Mouse (Mus musculus) kidney, adult 9 months (tissue): Measurements from ENCODE around the gene Gbf1.
A peak's percentile ranks its signal among the peaks of the same experiment; 100 is the strongest.
"Not testable (repeated sequence)": the region's sequence is repeated elsewhere in the genome, so short reads cannot be mapped to it uniquely, and the experiment has no call there.

Experiments
- DNase-seq: peaks from one replicate; pipeline ENCODE4 v3.0.0; 2022

Gene Gbf1

DNA sequence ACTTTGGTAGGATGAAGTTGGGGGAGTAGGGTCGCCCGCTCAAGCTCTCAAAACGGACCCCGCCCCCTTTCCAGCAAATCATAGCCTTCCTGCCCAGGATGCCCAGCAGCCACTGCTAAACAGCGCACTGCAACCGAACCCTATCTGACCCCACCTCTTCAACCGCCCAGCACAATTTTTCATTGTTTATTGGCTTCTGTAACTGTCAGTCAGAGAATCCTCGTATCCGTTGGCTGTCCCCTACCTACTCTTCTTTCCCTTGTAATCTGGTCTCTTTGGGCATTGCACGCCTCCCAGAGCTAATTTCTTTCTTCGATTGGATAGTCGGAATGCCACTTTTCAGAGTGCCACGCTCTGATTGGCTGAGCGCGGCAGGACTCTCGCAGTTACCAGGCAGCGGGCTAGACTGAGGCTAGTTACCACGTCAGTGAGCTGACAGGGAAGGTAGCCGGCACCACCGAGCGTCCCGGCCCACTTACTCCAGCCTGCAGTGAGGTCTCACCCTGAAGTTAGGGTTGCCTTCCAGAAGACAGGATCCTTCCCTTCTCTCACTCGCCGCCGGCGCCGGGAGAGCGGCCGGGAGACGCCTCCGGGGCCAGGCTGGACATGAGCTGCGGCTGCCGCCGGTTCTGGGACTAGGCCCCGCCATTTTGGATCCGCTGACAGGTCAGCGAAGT lies at the start of gene Gbf1:
TSS of gene Gbf1 (plus strand) at position 383 of the 677 bp plus-strand sequence.
- peak; percentile 99 for DNase-seq

DNA sequence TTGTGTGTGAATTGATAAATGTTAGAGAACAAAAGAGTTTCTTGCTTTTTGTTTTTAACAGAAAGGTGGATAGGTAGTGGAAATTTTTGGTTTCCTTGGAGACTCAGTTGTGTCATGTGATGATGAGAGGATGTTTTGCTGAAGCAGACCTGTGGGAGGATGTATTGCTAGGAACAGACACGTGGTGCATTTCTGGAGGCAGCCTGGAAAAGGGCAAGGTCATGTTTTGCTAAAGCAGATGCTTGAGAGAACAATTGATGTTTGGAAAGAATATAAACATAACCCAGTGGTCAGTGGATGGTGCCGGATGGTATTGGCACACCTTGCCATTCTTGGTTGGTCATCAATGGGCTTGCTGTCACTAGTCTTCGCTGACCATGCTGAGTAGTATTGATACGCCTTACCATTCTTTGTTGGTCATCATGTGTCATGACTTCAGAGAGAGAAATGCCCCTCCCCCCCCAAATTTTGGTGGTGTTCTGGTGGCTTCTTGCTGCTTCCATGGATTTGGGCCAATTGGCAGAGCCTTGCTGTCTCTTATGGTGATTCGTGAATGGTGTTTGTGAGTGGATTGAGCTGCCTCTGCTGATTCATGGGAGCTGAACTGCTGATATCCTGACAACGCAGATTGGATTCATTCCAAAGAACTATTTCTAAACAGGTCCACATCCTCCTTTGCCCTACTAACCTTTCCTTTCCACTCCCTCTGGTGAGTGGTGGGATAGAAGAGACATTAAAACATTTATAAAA lies 48.7 kb upstream of the Gbf1 start:
- no peak for DNase-seq

DNA sequence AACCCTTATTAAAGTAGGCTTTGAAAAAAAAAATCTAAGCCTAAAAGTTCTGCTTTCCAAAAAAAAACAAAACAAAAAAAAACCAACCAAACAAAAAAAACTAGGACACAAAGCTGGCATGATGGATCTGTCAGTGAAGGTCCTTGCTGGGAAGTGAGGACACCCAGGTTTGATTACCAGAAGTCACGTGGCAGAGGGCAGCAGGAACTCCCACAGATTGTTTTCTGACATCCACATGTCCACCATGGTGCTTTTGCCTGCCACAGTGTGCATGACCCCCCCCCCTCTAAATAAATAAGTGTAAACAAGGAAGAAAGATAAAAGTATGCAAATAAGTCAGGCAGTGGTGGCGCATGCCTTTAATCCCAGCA lies 48.1 kb upstream of the Gbf1 start:
- DNase-seq, result no peak

DNA sequence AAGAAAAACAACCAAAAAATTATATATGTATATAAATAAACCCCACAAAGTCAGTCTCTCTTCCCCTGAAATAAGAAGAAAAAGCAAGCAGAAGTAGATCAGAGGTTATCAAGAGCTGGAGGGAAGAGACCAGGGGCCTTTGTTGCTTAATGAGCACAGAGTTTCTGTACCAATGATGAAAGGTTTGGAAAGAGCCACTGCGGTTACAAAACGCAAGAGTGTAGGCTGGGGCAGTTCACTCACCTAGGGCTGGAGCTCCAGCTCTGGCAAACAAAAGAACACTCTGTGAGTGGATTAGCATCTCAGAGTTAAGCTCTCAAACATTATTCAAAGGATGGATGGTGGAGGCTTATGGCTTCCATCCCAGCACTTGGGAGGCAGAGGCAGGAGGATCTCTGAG lies 42.1 kb upstream of the Gbf1 start:
- DNase-seq, result no peak

DNA sequence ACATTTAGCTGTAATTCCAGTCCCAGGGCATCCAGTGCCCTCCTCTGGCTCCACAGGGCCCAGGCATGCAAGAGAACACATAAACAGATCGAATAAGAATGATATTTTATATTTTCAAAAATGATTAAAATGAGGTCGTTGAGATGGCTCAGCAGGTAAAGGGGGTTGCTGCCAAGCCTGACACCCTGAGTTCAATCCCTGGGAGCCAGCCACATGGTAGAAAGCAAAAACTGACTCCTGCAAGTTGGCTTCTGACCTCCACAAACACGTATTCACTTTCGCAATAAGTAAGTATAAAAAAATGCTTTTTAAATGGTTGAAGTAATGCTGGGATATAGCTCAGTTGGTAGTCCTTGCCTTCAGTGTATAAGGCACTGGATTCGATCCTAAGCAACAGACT lies 41.5 kb upstream of the Gbf1 start:
- no peak for DNase-seq

DNA sequence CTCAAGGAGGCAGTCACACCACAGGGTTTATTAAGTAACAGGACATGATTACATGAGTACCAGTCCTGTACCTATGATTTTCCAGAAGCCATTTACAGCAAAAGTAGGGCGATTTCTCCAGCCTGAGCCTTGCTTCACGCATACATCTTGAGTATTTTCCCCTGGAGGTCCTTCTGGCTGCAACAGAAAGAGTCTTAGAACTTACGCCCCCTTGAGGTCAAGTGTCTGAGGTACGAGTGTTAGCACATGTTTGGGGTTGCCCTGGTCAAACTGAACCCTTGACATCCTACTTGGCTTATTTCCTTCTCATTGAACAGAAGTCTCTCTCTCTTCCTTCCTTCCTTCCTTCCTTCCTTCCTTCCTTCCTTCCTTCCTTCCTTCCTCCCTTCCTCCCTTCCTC lies 37.7 kb upstream of the Gbf1 start:
- no peak for DNase-seq

DNA sequence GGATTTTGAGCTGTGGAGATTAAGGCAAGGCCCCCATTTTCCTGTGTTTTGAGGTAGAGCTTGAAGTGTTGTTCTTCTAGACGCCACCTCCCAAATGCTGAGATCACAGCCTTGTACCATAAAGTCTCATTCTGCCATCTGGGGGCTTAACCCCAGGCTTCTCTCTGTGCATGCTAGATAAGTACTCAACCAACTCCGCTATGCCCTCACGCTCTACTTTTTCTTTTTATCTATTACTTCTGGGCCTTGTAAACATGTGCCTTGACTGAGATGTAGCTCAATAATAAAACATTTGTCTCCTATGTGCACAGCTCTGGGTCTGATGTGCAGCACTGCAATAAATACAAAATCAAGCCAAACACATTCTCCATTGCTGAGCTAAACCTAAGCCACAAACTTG lies 32.9 kb upstream of the Gbf1 start:
- DNase-seq, result no peak

DNA sequence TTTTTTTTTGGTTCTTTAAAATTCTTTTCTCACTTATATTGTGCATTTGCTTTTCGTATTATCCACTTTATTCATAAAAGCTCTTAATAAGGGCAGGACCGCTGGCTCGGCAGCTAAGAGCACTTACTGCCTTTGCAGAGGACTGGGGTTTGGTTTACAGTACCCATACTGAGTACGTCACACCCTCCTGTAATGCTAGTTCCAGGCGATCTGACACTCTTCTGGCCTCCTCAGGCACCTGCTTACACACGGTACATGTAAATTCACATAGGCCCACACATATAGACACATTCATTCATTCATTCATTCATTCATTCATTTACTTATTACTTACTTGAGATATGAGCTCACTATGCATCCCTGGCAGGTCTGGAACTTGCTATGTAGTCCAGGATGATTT lies 31.4 kb upstream of the Gbf1 start:
- DNase-seq, result no peak

DNA sequence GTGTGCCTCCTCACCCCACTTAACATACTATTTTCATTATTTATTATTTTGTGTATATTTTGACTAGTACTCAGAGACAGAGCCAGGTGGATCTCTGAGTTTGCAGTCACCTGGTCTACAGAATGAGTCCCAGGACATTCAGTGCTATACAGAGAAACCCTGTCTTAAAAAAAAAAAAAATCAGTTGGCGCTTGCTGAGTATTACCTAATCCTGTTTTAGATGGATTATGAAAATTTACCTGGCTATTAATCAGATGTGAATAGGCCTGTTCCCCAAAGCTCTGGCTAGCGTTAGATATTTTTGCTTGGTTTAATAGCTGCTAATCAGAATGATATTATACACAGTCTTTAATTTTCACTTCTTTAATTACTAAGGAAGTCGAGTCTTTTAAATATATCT lies 28.4 kb upstream of the Gbf1 start:
- no peak for DNase-seq

DNA sequence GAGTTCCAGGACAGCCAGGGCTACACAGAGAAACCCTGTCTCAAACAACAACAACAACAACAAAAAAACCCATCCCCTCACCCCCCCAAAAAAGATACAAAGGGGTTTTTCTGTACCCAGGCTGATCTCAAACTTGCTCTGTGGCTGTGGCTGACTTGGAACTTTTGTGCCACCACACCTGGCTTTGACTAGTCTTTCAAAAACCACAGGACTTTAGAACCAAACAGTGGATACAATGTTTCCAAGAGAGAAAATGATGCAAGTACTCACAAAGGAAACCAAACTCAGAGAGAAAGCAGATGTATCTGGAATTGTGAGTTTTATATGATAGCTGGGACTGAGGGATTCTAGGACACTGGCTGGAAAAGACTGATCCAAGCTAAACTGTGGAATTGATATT lies 27.7 kb upstream of the Gbf1 start:
- DNase-seq, result no peak

DNA sequence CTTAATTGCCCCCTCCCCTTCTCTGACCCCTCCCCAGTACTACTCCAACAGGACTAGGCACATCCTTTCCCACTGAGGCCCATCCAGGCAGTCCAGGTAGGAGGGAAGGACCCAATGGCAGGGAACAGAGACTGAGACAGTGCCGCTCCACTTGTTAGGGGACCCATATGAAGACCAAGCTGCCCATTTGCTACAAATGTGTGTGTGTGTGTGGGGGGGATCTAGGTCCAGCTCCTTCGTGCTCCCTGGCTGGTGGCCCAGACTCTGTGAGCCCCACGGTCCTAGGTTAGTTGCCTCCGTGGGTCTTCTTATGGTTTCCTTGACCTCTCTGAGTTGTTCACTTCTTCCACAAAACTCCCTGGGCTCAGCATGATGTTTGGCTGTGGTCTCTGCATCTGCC lies 26.0 kb upstream of the Gbf1 start:
- no peak for DNase-seq

DNA sequence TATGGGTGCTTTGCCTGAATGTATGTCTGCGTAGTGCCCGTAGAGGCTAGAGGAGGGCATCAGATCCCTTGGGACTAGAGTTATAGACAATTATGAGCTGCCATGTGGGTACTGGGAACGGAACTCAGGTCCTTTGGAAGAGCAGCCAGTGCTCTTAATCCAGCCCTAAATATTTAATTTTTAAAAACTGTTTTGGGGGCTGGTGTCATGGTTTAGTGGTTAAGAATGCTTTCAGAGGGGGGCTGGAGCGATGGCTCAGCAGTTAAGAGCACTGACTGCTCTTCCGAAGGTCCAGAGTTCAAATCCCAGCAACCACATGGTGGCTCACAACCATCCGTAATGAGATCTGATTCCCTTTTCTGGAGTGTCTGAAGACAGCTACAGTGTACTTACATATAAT lies 22.6 kb upstream of the Gbf1 start:
- DNase-seq, result not testable (repeated sequence)

DNA sequence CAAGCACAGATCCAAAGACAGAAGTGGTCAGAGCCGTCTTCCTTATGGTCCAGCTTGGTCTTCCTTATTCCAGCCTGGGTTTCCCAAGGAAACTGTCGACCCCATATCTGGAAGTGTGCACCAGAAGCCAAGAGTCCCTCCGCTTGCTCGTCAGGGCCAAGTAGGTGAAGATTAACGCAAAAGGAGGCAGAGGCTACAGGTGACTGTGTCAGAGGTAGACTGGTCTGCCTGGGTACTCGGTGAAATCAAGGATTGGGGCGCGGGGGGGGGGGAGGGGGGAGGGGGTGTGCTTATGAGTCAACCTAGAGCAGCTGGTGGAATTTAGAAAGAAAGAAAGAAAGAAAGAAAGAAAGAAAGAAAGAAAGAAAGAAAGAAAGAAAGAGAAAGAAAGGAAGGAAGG lies 21.0 kb upstream of the Gbf1 start:
- DNase-seq, result no peak

DNA sequence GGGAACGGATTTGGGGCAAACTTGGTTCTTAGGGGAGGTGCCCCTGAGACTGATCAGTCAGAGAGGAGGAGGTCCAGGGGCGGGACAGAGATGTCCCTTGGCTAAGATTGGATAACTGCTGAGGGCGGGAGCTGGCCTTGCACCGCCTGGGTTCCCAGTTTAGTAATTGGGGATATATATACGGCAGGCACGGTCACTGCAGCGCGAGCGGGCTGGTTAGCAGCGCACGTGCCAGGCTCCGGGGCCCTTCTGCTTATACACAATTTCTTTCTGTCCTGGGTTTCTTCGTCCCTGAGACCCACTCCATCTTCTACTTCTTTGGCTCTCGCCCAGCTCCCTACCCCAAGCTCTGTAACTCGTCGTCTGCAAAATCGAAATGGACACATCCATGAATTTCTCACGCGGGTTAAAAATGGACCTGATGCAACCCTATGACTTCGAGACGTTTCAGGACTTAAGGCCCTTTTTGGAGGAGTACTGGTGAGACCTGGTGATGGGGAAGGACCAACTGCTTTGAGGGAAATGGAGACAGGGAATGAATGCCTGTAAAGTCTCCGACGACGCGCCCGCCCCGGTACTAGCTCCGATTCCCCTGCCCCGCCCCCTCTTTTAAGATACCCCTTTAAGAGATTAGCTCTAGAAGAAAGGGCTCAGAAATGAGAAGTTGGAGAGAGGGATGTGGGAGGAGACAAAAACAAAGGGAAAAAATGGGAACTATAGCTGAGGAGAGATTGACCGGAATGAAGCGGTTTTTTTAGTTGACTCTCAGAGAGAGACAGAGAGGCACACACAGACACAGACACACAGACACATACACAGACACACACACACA lies 20.4 kb upstream of the Gbf1 start, which contains the start of gene Elovl3:
TSS of gene Elovl3 (plus strand) at position 204 of the 832 bp plus-strand sequence.
- DNase-seq, result no peak

DNA sequence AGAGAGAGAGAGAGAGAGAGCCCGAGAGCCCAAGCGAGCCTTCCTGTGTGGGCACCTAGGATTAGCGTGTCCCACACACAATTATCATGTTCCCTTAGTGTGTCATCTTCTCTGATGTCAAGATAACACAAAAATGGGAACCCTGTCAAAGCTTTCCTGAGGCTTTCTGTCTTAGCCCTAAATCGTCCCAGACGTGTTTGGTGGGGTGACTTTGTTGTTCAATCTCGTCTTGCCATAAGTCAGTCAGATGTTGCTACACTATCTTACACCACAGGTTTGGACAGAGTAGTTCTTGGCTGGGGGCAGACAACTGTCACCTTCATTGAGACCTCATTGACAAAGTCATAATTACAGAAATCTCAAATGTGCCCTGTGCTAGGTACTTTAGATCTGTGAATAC lies 19.7 kb upstream of the Gbf1 start:
- no peak for DNase-seq

DNA sequence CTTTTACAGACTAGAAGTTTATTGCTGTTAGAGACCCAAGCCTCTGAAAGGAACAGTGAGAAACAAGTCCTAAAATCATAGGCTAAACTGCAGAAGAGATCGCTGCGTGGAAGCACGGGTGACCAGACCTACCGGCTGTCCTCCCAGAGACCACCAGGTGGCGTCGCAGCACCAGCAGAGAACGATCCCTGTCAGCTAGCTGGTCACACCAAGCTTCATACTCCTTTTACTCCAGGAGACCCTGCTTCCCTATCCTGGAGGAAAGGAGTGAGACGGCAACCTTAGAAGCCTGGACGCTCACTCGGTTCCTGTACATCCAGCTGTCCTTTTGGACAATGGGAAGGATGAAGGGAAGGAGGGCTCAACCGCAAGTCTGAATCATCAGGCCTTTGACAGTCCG lies 17.0 kb upstream of the Gbf1 start:
- DNase-seq, result peak; percentile 93

DNA sequence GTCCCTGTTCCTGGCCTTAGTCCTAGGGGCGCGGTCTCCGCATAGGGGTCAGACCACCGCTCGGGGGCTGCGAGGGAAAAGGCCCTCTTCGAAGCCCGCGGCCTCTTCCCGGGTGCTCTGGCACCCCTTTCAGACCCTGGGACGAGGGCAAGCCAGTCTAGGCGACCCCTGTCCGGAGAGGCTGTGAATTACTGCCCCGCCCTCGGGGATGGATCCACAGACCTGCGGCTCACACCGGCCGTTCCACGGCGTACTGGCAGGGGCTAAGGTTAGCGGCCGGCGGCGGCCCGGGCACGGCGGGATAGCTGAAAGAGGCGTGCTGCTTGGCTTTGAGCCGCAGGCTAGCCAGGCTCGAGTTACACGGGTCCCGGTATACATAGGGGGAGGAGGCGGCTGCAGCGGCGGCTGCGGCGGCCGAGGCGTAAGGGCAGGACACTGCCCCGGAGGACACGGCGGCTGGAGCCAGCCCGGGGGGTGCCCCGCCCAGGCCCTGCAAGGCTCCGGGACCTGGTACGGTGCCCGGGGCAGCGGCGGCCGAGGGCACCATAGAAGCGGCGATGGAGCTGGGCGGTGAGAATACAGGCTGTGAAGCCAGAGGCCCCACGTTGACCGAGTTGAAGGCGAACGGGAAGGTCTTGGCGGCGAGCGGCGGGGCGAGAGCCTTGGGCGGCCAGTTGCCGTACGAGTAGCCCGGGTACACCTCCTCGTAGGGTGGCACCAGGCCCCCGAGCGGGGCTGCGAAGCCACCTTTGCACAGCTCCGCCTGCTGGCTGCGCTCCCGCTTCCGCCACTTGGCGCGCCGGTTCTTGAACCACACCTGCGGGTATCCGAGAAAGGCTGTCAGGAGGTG lies 16.3 kb upstream of the Gbf1 start:
- peak; percentile 74 for DNase-seq

DNA sequence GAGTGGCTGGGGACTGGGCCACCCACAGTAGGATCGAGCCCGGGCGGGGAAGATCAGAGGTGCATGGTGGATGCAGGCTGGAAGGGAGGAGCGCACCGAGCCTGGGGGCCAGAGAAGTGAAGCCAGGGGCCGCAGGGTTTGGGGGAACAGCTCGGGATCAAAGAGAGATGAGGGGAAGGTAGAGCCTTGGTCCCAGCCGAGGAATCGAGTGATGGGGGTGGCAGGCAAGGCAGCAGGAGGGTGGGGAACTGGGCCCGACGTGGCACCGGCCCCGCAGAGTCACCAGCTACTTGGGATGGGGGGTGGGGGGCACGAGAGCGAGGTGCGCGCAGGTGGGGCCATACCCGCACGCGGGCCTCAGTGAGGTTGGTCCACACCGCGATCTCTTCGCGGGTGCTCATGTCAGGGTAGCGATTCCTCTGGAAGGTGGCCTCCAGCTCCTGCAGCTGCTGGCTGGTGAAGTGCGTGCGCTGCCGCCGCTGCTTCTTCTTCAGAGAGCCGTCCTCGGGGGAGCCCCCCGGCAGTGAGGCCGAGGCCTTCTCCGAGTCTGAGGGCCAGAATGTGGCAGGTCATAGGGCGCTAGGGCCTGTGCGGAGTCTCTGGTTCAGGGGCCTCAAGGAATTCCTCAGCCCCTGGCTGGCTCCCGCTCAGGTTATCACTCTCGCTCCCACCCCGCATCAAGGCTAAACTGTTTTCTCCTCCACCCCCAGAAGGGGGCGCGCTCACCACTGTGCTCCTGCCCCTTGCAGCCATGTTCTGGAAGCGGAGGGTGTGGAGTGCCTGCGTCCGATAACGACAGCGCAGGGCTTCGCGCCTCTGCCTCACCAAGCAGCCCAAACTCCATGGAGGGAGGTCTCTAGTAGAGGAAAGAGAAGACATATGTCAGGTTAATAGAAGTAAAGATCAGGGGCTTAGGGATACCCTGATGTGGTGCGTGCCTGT lies 15.4 kb upstream of the Gbf1 start:
- peak; percentile 64 for DNase-seq

DNA sequence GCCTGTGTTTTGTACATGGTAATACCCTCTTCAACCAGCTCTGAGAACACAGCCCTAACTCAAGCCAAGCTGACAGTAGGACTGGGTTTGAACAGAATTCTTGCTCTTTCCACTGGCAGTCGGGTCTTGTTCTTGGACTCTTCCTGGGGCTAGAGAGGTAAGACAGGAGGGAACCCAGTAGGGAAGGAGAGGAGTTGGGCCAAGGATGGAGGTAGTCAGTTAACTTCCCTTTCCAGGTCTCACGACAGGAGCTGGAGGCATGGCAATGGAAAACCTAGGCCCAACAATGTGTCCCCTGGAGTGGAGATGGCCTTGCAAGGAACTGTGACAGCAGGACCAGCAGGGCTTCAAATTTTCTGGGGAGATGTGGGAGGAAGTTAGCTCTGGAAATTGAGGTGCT lies 12.0 kb upstream of the Gbf1 start:
- DNase-seq, result no peak

DNA sequence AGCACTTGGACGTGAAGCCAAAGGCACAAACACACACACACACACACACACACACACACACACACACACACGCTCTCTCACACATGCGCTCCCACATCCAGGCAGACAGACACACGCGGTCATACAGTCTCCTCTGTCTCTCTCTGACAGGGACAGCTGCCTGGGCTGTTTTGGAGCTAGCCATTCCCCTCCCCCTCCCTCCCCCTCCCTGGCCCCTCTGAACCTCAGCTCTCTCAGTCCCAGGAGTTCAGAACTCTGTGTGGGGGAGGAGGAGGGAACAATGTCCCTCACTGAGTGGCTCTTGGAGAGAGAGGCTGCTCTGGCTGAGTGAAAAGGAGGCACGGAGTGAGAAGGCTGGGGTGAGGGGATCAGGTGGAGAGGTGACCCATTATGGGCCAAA lies 11.2 kb upstream of the Gbf1 start:
- no peak for DNase-seq

DNA sequence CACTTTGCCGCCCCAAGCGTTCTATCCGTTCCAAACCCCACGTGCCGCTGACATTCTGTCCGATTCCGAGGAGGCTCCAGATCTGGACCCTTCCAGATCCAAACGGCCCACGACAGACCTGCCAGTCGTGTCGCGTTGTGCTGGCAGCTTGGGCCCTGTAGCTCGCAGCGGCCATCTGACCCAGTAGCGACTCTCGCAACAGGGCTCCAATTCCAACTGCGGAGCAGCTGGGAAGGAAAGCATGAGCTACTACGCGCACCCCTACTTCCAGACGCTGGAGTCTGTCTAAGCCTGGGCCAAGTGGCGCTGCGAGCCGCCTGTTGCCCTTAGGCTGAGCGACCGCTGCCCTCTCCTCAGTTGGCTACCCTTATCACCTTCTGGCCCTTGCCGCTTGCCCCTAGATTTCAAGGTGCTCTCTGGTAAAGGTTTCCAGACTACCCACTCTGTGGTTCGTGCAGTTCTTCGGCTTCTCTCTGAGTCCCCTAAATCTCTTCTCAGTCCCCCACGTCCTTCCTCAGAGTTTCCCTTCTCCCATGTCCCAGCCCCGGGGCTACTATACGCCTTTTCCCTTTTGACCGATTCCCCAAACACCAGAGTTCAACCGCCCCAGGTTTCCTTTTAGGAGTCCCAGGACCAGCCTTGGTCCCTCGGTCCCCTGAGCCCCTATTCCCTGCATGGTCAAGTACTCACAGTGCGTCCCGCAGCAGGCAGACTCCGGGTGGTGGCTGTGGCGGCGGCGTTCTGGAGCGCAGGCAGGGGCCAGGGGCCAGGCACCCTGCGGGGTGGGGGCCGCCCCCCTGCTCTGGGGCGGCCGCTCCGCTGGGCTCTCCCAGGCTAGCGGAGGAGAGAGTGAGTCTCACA lies 4.6 kb upstream of the Gbf1 start, which contains the start of gene Pitx3:
TSS of gene Pitx3 (minus strand) at position 816 of the 861 bp plus-strand sequence.
- DNase-seq, result no peak
